Mouse (Mus musculus): ENCODE results near the gene Pard3b. TPM values are rescaled to one million over a fixed set of nuclear protein-coding genes. Genes with fewer than 3 reads are reported as not detected.

Pard3b gene
- polyA plus RNA-seq, 1 experiment from 2014 or later, result 23.2 TPM

GRCm38 (mm10) chr1:62398261-62398660 is 759.6 kb downstream of the Pard3b start:
- 20% methylated on average over 3 of the region's 3 CpGs for WGBS

GRCm38 (mm10) chr1:62398738-62399137 is 760.1 kb downstream of the Pard3b start:
- Histone ChIP-seq H3K27ac (replicated peaks) (no peak overlapping the region), H3K9ac (no peak overlapping the region), H3K4me2 (replicated peaks) (no peak overlapping the region), H3K9me3 (replicated peaks) (no peaks in the 10 kb centered on the region), H3K27me3 (no peaks in the 10 kb centered on the region), H3K36me3 (no peaks in the 10 kb centered on the region), H3K4me1 (peaks cover 2% of the 10 kb centered on the region; the same call in 1 of the 2 replicates), H3K4me3 (replicated peaks) (no peak overlapping the region)
- ATAC-seq (ENCODE audit: insufficient number of reproducible peaks, low FRiP score, low TSS enrichment, low read depth), result no peak
- WGBS, result 79% methylated on average over 4 of the region's 4 CpGs

More at GRCm38 (mm10) chr1:62398261-62398660, 759.6 kb downstream of the Pard3b start:
- no peak overlapping the region for H3K4me2 ChIP-seq (replicated peaks)
- no peak overlapping the region for H3K27ac ChIP-seq (replicated peaks)
- no peak overlapping the region for H3K4me3 ChIP-seq (replicated peaks)
- ATAC-seq (ENCODE audit: insufficient number of reproducible peaks, low FRiP score, low TSS enrichment, low read depth), result no peak
- H3K4me1 ChIP-seq, result peaks cover 6% of the 10 kb centered on the region
- no peaks in the 10 kb centered on the region for H3K27me3 ChIP-seq
- H3K36me3 ChIP-seq, result no peaks in the 10 kb centered on the region
- H3K9ac ChIP-seq, result no peak overlapping the region
- no peaks in the 10 kb centered on the region for H3K9me3 ChIP-seq (replicated peaks)

- ATAC-seq (ENCODE audit: insufficient number of reproducible peaks, low FRiP score, low TSS enrichment, low read depth), result no peak; the same call in 1 of the 2 replicates
Observed at GRCm38 (mm10) chr1:62405061-62405460, 766.4 kb downstream of the Pard3b start.

GRCm38 (mm10) chr1:62411368-62411767 is 772.7 kb downstream of the Pard3b start:
- no peaks in the 10 kb centered on the region for H3K27me3 ChIP-seq

More at GRCm38 (mm10) chr1:62405061-62405460, 766.4 kb downstream of the Pard3b start:
- Histone ChIP-seq H3K9me3 (replicated peaks) (no peaks in the 10 kb centered on the region), H3K36me3 (no peaks in the 10 kb centered on the region), H3K27ac (replicated peaks) (no peak overlapping the region), H3K27me3 (no peaks in the 10 kb centered on the region), H3K4me3 (replicated peaks) (no peak overlapping the region), H3K4me2 (replicated peaks) (no peak overlapping the region), H3K4me1 (0 out of 2 replicates have a peak, but pooled peaks cover 3% of the 10 kb centered on the region), H3K9ac (no peak overlapping the region)
- WGBS, result 24% methylated on average over 8 of the region's 8 CpGs

GRCm38 (mm10) chr1:62412019-62412418 is 773.4 kb downstream of the Pard3b start:
- no peak for ATAC-seq (ENCODE audit: insufficient number of reproducible peaks, low FRiP score, low TSS enrichment, low read depth)
- no peak overlapping the region for H3K9ac ChIP-seq
- no peak overlapping the region for H3K4me3 ChIP-seq (replicated peaks)
- no peaks in the 10 kb centered on the region for H3K9me3 ChIP-seq (replicated peaks)
- H3K27ac ChIP-seq (replicated peaks), result no peak overlapping the region
- no peaks in the 10 kb centered on the region for H3K4me1 ChIP-seq
- no peaks in the 10 kb centered on the region for H3K27me3 ChIP-seq
- WGBS, result 73% methylated on average over 4 of the region's 4 CpGs
- no peak overlapping the region for H3K4me2 ChIP-seq (replicated peaks)
- H3K36me3 ChIP-seq, result no peaks in the 10 kb centered on the region

More at GRCm38 (mm10) chr1:62411368-62411767, 772.7 kb downstream of the Pard3b start:
- no peak overlapping the region for H3K27ac ChIP-seq (replicated peaks)
- WGBS, result 71% methylated on average over 2 of the region's 2 CpGs
- no peak overlapping the region for H3K4me3 ChIP-seq (replicated peaks)
- no peak overlapping the region for H3K9ac ChIP-seq
- H3K36me3 ChIP-seq, result no peaks in the 10 kb centered on the region
- H3K4me2 ChIP-seq (replicated peaks), result no peak overlapping the region
- no peaks in the 10 kb centered on the region for H3K4me1 ChIP-seq
- H3K9me3 ChIP-seq (replicated peaks), result no peaks in the 10 kb centered on the region
- ATAC-seq (ENCODE audit: insufficient number of reproducible peaks, low FRiP score, low TSS enrichment, low read depth), result no peak

- no peak overlapping the region for H3K4me3 ChIP-seq (replicated peaks)
- H3K9ac ChIP-seq, result no peak overlapping the region
- H3K4me2 ChIP-seq (replicated peaks), result no peak overlapping the region
- ATAC-seq (ENCODE audit: insufficient number of reproducible peaks, low FRiP score, low TSS enrichment, low read depth), result no peak
- no peaks in the 10 kb centered on the region for H3K27me3 ChIP-seq
- no peaks in the 10 kb centered on the region for H3K36me3 ChIP-seq
- H3K27ac ChIP-seq (replicated peaks), result no peak overlapping the region
- H3K9me3 ChIP-seq (replicated peaks), result no peaks in the 10 kb centered on the region
- WGBS, result 84% methylated on average over 3 of the region's 3 CpGs
- 0 out of 2 replicates have a peak, but pooled peaks cover 2% of the 10 kb centered on the region for H3K4me1 ChIP-seq
Observed at GRCm38 (mm10) chr1:62412988-62413387, 774.4 kb downstream of the Pard3b start.

- no peaks in the 10 kb centered on the region for H3K36me3 ChIP-seq
- H3K4me3 ChIP-seq (replicated peaks), result no peak overlapping the region
- no peak overlapping the region for H3K4me2 ChIP-seq (replicated peaks)
- ATAC-seq (ENCODE audit: insufficient number of reproducible peaks, low FRiP score, low TSS enrichment, low read depth), result no peak
- H3K9ac ChIP-seq, result no peak overlapping the region
- 59% methylated on average over 6 of the region's 6 CpGs for whole genome bisulfite sequencing
- H3K9me3 ChIP-seq (replicated peaks), result no peaks in the 10 kb centered on the region
- no peak overlapping the region for H3K27ac ChIP-seq (replicated peaks)
- H3K4me1 ChIP-seq, result peaks cover 6% of the 10 kb centered on the region; the same call in 1 of the 2 replicates
- no peaks in the 10 kb centered on the region for H3K27me3 ChIP-seq
Observed at GRCm38 (mm10) chr1:62414521-62414920, 775.9 kb downstream of the Pard3b start.

- Histone ChIP-seq H3K36me3 (no peaks in the 10 kb centered on the region), H3K27ac (replicated peaks) (no peak overlapping the region), H3K4me2 (replicated peaks) (no peak overlapping the region), H3K9me3 (replicated peaks) (no peaks in the 10 kb centered on the region), H3K27me3 (no peaks in the 10 kb centered on the region), H3K4me3 (replicated peaks) (no peak overlapping the region), H3K9ac (no peak overlapping the region), H3K4me1 (peaks cover 6% of the 10 kb centered on the region; the same call in 1 of the 2 replicates)
- 40% methylated on average over 10 of the region's 10 CpGs for whole genome bisulfite sequencing
- ATAC-seq (ENCODE audit: insufficient number of reproducible peaks, low FRiP score, low TSS enrichment, low read depth), result peak; percentile 77
Observed at GRCm38 (mm10) chr1:62416627-62417374, 778.2 kb downstream of the Pard3b start.

- ATAC-seq (ENCODE audit: insufficient number of reproducible peaks, low FRiP score, low TSS enrichment, low read depth), result no peak; the same call in 1 of the 2 replicates
- H3K9ac ChIP-seq, result no peak overlapping the region
- no peaks in the 10 kb centered on the region for H3K27me3 ChIP-seq
- H3K4me3 ChIP-seq (replicated peaks), result no peak overlapping the region
- no peak overlapping the region for H3K27ac ChIP-seq (replicated peaks)
- no peaks in the 10 kb centered on the region for H3K9me3 ChIP-seq (replicated peaks)
- no peaks in the 10 kb centered on the region for H3K36me3 ChIP-seq
- 73% methylated on average over 10 of the region's 10 CpGs for WGBS
- H3K4me1 ChIP-seq, result peaks cover 3% of the 10 kb centered on the region; the same call in 1 of the 2 replicates
- no peak overlapping the region for H3K4me2 ChIP-seq (replicated peaks)
Observed at GRCm38 (mm10) chr1:62422896-62423650, 784.4 kb downstream of the Pard3b start.

- Histone ChIP-seq H3K27ac (replicated peaks) (no peak overlapping the region), H3K9ac (no peak overlapping the region), H3K4me1 (no peaks in the 10 kb centered on the region), H3K27me3 (no peaks in the 10 kb centered on the region), H3K36me3 (no peaks in the 10 kb centered on the region), H3K4me3 (replicated peaks) (no peak overlapping the region), H3K9me3 (replicated peaks) (no peaks in the 10 kb centered on the region), H3K4me2 (replicated peaks) (no peak overlapping the region)
- ATAC-seq (ENCODE audit: insufficient number of reproducible peaks, low FRiP score, low TSS enrichment, low read depth), result no peak
- 85% methylated on average over 2 of the region's 2 CpGs for WGBS
Observed at GRCm38 (mm10) chr1:62425369-62425768, 786.7 kb downstream of the Pard3b start.

- Histone ChIP-seq H3K36me3 (no peaks in the 10 kb centered on the region), H3K4me3 (replicated peaks) (no peak overlapping the region), H3K9ac (no peak overlapping the region), H3K4me1 (no peaks in the 10 kb centered on the region), H3K4me2 (replicated peaks) (no peak overlapping the region), H3K9me3 (replicated peaks) (no peaks in the 10 kb centered on the region), H3K27me3 (no peaks in the 10 kb centered on the region), H3K27ac (replicated peaks) (no peak overlapping the region)
- WGBS, result 81% methylated on average over 6 of the region's 6 CpGs
- ATAC-seq (ENCODE audit: insufficient number of reproducible peaks, low FRiP score, low TSS enrichment, low read depth), result no peak
Observed at GRCm38 (mm10) chr1:62428736-62429135, 790.1 kb downstream of the Pard3b start.
